Mouse (Mus musculus): ENCODE data around the gene Aldh16a1.
"Not testable (repeated sequence)": the region's sequence is repeated elsewhere in the genome, so short reads cannot be mapped to it uniquely, and the experiment has no call there.

Aldh16a1 gene

GRCm38 (mm10) chr7:45178550-45178949, 24.2 kb upstream of the Aldh16a1 start:
- no peak for DNase-seq (ENCODE audit: low spot score)

GRCm38 (mm10) chr7:45176356-45176755, 22.0 kb upstream of the Aldh16a1 start:
- DNase-seq (ENCODE audit: low spot score): no peak

- DNase-seq (ENCODE audit: low spot score): no peak
Measured at GRCm38 (mm10) chr7:45175929-45176328, 21.5 kb upstream of the Aldh16a1 start.

- DNase-seq (ENCODE audit: low spot score): no peak
Measured at GRCm38 (mm10) chr7:45175398-45175797, 21.0 kb upstream of the Aldh16a1 start.

- DNase-seq (ENCODE audit: low spot score): peak; percentile 77
Measured at GRCm38 (mm10) chr7:45174567-45175280, 20.3 kb upstream of the Aldh16a1 start.

GRCm38 (mm10) chr7:45173772-45174171, 19.4 kb upstream of the Aldh16a1 start:
- DNase-seq (ENCODE audit: low spot score): not testable (repeated sequence)

GRCm38 (mm10) chr7:45172974-45173373, 18.6 kb upstream of the Aldh16a1 start:
- DNase-seq (ENCODE audit: low spot score): no peak

GRCm38 (mm10) chr7:45169495-45169894, 15.1 kb upstream of the Aldh16a1 start:
- DNase-seq (ENCODE audit: low spot score): no peak

- DNase-seq (ENCODE audit: low spot score): no peak
Measured at GRCm38 (mm10) chr7:45168656-45169055, 14.3 kb upstream of the Aldh16a1 start.

GRCm38 (mm10) chr7:45167761-45168445, 13.5 kb upstream of the Aldh16a1 start:
- DNase-seq (ENCODE audit: low spot score): no peak

GRCm38 (mm10) chr7:45166950-45167401, 12.6 kb upstream of the Aldh16a1 start:
- DNase-seq (ENCODE audit: low spot score): no peak

GRCm38 (mm10) chr7:45165701-45166100, 11.3 kb upstream of the Aldh16a1 start:
- DNase-seq (ENCODE audit: low spot score): no peak

GRCm38 (mm10) chr7:45164833-45165232, 10.4 kb upstream of the Aldh16a1 start:
- DNase-seq (ENCODE audit: low spot score): no peak

GRCm38 (mm10) chr7:45163735-45164490, 9.5 kb upstream of the Aldh16a1 start, which contains the start of gene Slc17a7:
Gene Slc17a7 (plus strand): TSS chr7:45163949.
- peak; percentile 68 for DNase-seq (ENCODE audit: low spot score)

- no peak for DNase-seq (ENCODE audit: low spot score)
Measured at GRCm38 (mm10) chr7:45162996-45163615, 8.7 kb upstream of the Aldh16a1 start.

GRCm38 (mm10) chr7:45162551-45162950, 8.2 kb upstream of the Aldh16a1 start:
- no peak for DNase-seq (ENCODE audit: low spot score)

GRCm38 (mm10) chr7:45161612-45162473, 7.5 kb upstream of the Aldh16a1 start:
- DNase-seq (ENCODE audit: low spot score): peak; percentile 89

GRCm38 (mm10) chr7:45160866-45161265, 6.5 kb upstream of the Aldh16a1 start:
- DNase-seq (ENCODE audit: low spot score): no peak

GRCm38 (mm10) chr7:45160316-45160800, 6.0 kb upstream of the Aldh16a1 start:
- no peak for DNase-seq (ENCODE audit: low spot score)

- no peak for DNase-seq (ENCODE audit: low spot score)
Measured at GRCm38 (mm10) chr7:45158991-45159390, 4.6 kb upstream of the Aldh16a1 start.

GRCm38 (mm10) chr7:45157459-45157858, 3.1 kb upstream of the Aldh16a1 start:
- DNase-seq (ENCODE audit: low spot score): no peak
